Mouse (Mus musculus) frontal cortex, postnatal 10 days (tissue): ENCODE results near the gene Arhgef40.
A peak's percentile ranks its signal among the peaks of the same experiment; 100 is the strongest.

ENCODE experiments used
- DNase-seq, 2 experiments: peaks; one replicate each; pipeline ENCODE4 v3.0.0; 2022; ENCODE audit warnings: low spot score in 2 of 2, mixed read lengths in 1 of 2

Arhgef40 gene

DNA sequence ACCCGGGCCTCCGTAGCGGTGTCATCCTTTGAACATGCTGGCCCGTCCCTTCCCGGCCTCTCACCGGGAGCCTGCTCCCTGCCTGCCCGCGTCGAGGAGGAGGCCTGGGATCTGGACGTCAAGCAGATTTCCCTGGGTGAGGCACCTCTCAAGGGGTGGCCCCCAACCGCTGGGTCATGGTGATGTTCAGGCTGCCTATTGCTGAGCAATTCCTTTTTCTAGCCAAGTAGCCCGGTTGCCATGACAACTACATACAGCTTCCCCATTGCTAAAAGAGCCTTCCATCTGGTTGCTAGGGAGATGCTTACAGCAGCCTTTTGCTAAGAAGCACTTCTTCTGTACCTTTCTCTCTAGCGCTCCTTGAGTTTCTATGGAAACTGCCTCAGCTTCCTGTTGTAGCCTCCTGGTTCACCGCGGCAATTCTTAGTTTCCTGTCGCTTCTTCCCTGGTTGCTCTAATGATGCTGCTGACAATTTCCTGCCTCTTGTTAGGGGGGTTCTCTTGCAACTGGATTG lies 19.5 kb downstream of the Arhgef40 start:
- peak; percentile 78 to 89 for DNase-seq

- DNase-seq, result no peak
These were observed 20.6 kb downstream of the Arhgef40 start for GRCm38 (mm10) chr14:52005141-52005540.

DNA sequence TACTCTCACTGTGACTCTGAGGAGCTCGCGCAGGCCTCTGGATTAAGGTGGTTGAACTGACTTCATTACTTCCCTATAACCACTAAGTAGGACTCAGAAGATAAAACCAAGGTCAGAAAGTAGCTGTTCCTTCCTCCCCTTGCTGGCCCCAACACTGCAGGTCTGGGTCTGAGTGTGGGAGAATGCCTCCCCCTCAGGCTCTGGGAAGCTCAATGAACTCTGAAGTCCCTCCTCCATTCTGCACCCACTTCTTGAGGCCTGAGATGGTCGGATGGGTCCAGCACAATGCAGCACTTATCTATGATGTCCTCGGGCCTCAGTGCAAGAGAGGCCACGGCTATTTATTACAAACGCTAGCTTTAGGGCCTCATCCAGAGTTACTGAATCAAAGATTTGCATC lies 21.1 kb downstream of the Arhgef40 start:
- no peak for DNase-seq

GRCm38 (mm10) chr14:52006241-52006640 lies 21.7 kb downstream of the Arhgef40 start:
- DNase-seq, result no peak

DNA sequence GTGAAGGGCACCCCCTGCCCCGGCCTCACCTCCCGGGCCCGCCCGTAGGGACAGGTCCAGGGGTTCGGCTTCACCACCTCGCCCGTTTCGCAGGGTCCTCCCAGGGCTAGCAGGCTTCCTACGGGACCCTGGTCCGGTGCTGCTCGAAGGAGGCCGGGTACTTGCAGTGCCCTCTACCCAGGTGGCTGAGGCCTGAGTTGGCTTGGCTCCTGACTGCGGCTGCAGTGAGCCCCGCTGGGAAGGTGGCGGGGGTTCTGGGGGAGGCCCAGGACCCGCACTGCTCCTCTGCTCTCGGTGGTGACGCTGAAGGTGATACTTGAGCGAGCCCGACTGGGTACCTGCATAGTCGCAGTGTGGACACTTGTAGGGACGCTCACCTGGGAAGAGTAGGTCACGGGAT lies 22.3 kb downstream of the Arhgef40 start:
- no peak for DNase-seq

GRCm38 (mm10) chr14:52008321-52009203 lies 24.0 kb downstream of the Arhgef40 start:
- DNase-seq, result peak; percentile 78 to 88

DNA sequence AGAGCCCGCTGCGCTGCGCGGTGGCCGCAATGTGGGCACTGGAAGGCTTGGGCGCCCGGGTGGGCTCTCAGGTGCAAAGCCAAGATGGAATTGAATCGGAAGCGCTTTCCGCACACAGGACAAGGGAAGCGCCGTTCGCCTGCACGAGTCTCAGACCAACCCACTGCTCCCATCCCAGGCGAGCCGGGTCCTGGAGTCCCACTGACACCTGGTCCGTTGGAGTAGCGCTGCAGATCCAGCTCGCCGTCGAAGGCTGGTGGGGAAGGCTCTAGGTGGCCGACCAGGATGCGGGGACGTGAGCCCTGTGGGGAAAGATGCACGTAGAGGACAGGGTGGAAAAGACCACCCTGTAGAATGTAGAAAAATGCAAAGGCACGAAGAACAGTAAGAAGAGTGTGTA lies 24.8 kb downstream of the Arhgef40 start:
- DNase-seq, result no peak

DNA sequence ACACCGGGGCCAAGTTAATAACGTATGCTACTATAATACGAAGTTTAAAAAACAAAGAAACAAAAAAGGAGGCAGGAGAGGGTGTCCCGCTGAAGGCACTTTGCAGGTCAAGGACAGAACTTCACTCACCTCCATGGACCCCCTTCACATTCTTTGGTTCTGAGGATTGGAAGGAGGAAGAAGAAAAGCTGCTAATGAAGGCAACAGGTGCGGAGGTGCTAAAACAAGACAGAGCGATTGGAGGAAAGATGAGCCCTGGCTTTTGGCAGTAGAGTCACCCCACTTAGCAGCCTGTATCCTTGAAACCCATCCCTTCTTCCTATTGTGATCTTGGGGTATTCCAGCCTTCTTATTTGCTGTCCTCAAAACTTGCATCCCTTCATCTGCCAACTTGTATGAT lies 25.3 kb downstream of the Arhgef40 start:
- DNase-seq, result no peak

DNA sequence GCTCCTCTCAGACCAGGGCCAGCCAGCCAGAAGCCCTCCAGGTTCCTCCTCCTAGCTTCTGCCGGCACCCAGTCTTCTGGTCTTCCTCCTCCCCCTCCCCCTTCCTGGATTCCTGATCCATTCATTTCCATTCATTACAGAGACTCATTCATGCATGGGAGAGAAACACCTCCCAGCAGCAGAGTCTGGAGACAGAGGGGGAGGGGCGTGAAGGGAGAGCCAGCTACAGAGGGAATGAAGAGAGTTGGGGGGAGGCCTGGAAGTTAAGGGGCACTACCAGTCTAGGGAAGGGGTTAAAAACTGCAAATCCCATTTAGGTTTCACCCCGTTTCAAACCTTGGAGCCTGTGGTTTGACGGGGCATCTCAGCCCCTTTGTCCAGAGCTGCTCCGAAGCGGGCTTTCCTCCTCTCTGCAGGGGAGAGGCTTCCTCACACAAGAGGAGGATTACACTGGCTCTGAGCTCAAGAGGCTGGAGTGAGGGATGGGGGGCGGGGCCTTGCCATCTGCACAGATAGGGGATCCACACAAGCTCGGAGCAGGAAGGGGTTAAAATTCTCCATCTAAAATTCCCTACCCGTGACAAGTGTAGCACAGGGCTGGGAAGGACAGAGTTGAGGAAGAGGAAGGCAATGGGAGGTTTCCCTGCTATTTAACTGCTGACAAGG lies 26.1 kb downstream of the Arhgef40 start:
- DNase-seq, result peak in 1 of 2 experiments; percentile 76

GRCm38 (mm10) chr14:52011683-52012082 lies 27.2 kb downstream of the Arhgef40 start:
- DNase-seq, result no peak

- peak in 1 of 2 experiments; percentile 56 for DNase-seq
These were observed 27.6 kb downstream of the Arhgef40 start for GRCm38 (mm10) chr14:52012085-52012484.

GRCm38 (mm10) chr14:52012553-52012952 lies 28.0 kb downstream of the Arhgef40 start:
- no peak for DNase-seq

DNA sequence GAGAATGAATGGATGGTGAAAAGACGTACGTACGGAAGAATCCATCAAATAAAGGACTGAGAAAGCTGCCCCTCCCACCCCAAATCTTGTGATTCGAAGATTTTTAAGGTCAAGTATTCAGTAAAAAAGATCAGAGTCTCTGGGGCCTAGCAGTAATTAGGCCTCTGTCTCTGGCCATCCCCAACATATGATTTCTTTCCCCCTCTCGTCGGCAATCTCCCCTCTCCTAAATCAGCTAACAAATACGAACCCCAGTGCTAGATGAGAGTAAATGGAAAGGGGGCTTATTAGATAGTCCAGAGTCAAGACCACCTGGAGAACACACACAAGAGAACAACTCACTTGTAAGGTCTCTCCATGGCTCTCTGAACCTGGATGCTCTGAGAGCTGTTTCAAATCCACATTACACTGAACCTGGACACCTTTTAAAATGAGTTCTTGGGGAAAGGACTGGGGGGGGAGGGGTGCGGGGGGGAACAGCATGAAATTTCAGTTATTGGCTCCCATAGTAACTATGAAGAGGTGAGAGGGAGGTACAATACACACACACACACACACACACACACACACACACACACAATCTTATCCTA lies 28.6 kb downstream of the Arhgef40 start:
- no peak for DNase-seq

DNA sequence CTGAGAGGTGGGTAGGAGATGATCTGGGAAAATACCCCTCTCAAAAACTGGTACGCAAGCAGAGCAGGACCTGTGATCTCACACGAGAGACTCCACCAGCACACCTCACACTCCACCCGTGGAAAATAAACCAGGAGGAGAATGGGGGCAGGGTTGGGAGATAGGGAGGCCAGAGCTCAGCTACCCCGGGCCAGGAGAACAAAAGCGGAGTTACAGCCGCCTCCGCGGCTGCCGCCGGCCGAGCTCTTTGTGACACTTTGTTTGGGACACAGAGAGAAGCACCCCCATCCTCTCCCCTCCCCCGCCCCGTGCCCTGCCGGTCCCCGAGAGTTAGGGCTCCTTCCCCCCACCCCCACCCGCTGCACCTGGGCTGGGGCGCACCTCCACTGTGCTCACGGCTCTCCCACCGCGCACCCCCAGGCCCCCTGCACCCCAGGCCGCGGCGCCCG lies 29.3 kb downstream of the Arhgef40 start:
- no peak for DNase-seq

DNA sequence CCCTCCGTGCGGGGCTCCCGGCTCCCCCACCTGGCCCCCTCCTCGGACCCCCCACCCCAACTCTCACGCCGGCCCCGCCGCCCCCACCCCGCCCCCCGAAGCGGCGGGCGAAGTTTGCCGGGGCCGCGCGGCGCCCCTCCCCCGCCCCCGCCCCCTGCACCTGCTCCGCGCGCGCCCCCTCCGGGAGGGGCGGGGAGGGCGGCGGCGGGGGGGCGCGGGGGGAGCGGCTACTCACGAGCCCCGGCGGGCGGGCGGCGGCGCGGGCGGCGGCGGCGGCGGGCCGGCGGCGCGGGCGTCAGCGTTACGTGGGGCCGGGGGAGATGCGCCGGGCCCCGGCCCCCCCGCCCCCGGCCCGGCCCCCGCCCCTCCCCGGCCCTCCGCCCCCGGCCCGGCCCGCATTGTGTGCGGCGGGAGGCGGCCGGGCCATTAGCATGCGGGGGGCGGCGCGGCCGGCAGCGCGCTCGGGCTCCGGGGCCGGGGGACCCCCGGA lies 29.8 kb downstream of the Arhgef40 start:
- no peak for DNase-seq

DNA sequence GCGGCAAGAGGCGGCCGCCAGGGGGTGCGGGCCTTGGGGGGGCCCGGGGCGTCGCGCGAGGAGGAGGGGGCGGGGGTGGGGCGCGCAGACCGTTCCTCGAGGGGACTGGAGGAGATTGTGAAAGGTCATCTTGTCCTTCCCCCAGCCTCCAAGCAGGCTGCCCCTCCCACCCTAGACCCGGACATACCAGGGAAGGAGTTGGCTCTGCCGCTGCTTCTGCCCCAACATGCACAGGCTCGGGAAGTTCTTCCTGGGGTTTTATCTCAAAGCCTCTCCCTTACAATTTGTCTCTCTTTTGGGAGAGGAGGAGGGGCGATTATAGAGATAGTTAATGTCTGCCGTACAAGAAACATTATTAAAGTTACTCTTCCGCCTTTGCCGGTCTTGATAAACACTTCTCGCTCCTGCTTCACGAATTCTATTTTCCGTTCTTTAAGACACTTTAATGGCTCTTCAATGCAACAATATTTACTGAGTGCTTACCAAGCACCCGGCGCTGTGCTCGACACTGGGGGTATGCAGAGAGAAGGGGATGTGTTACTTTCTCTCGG lies 30.3 kb downstream of the Arhgef40 start:
- DNase-seq, result no peak

GRCm38 (mm10) chr14:52015445-52016100 lies 31.1 kb downstream of the Arhgef40 start, which contains the start of gene Tmem253:
Gene Tmem253, plus strand, starts transcription at chr14:52015658.
- DNase-seq, result no peak

GRCm38 (mm10) chr14:52016625-52017405 lies 32.3 kb downstream of the Arhgef40 start:
- no peak for DNase-seq

DNA sequence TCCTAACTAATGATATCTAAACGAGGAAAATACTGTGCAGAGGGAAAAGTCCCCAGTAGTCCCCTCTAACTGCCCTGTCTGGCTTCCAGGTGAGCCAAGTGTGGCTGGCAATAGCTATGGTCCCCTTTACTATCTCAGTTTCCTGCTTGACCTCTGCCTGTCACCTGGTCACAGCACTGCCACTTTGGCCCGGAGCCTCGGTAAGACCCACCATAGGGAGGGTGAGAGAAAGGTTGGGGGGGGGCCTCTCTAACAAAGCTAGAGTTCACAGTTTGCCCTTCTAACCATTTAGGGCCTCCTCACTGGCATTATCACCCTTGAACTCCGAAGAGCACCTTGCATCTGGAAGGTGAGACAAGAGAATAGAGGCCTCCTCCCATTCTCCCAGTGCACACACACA lies 33.1 kb downstream of the Arhgef40 start:
- no peak for DNase-seq

DNA sequence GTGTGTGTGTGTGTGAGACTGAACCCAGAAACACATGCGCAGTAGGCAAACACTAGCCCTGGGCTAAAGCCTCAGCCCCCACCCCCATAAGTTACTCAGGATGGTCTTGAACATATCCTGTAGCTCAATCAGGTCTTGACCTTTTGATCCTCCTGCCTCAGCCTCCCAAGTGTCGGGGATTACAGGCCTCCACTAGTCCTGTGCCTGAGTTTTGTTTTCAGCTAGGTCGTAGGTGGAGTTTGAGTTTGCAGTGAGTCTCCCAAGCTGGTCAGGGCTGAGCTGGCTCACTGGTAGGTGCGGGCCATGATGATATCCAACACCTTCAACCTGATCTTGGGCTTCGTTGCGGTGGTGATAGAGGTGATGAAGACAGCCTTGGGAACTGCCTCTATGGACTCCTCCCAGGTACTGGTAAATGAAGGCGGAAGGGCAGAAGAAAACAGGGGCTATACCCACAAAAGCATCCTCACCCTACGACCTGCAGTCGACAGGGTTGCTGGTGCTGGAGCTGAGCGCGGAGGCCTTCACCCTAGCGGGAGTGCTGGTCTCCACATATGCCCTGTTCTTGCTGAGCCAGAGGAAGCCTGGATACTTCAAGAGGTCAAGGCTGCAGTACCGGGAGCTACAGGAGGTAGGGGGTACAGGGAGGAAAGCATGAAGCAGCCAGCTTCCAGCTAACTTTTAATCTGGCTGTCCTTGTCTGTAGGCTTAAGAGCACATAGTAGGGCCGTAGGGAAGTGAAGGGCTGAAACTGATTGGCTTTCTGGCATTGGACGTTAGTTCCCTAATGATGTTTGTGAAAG lies 33.9 kb downstream of the Arhgef40 start:
- DNase-seq, result no peak
